Mouse (Mus musculus) heart, embryonic 13.5 days (tissue): ENCODE data around the gene Spp1. TPM values are rescaled to one million over a fixed set of nuclear protein-coding genes. Genes with fewer than 3 reads are reported as not detected.
A peak's percentile ranks its signal among the peaks of the same experiment; 100 is the strongest.
"Not testable (repeated sequence)": the region's sequence is repeated elsewhere in the genome, so short reads cannot be mapped to it uniquely, and the experiment has no call there.

Experiments used
- ATAC-seq: fragments of 200-750 bp; cut with Nextera tagmentation; 2 replicates; pipeline ENCODE4 v1.8.0; 2017; ENCODE audit warnings: moderate TSS enrichment; ENCODE audit not compliant: insufficient number of reproducible peaks, low FRiP score, low TSS enrichment; ENCODE audit errors: extremely low read depth
- H3K27ac ChIP-seq: fragments of 300-500 bp; sonication (generic); replicated peaks from 2 replicates; pipeline ENCODE4 v1.5.1; 2015; ENCODE audit warnings: moderate library complexity, mild to moderate bottlenecking, inconsistent platforms
- H3K27me3 ChIP-seq: fragments of 300-500 bp; sonication (generic); replicated peaks from 2 replicates; pipeline ENCODE4 v1.6.1; 2015; ENCODE audit warnings: mild to moderate bottlenecking, inconsistent platforms
- H3K36me3 ChIP-seq: fragments of 300-500 bp; sonication (generic); 2 replicates; pipeline ENCODE4 v1.6.1; 2015; ENCODE audit warnings: mild to moderate bottlenecking, inconsistent platforms
- H3K4me1 ChIP-seq: fragments of 300-500 bp; sonication (generic); 2 replicates; pipeline ENCODE4 v1.6.1; 2015; ENCODE audit warnings: inconsistent platforms
- H3K4me2 ChIP-seq: fragments of 300-500 bp; sonication (generic); 2 replicates; pipeline ENCODE4 v1.6.1; 2015; ENCODE audit warnings: inconsistent platforms, mild to moderate bottlenecking, moderate library complexity
- H3K4me3 ChIP-seq: fragments of 300-500 bp; sonication (generic); 2 replicates; pipeline ENCODE4 v1.5.1; 2015; ENCODE audit warnings: moderate library complexity, mild to moderate bottlenecking, inconsistent platforms
- H3K9ac ChIP-seq: fragments of 300-500 bp; sonication (generic); 2 replicates; pipeline ENCODE4 v1.6.1; 2015; ENCODE audit warnings: inconsistent platforms, mild to moderate bottlenecking, moderate library complexity
- H3K9me3 ChIP-seq: fragments of 300-500 bp; sonication (generic); 2 replicates; pipeline ENCODE4 v1.6.1; 2016; ENCODE audit warnings: inconsistent platforms
- WGBS: fragments of 180-500 bp; shearing (Covaris S2); methylation state at CpG from one replicate; pipeline ENCODE4 v1.1.7; 2015; ENCODE audit warnings: mixed read lengths; 5-methylcytosine and 5-hydroxymethylcytosine counted together
- polyA plus RNA-seq: library from polyadenylated mRNA; unstranded; fragments of >200 nt; fragmentation: Nextera tagmentation; extraction: Ambion mirVana; gene quantifications from 2 replicates; pipeline ENCODE4 v1.2.1, GENCODE M21; 2015

Gene Spp1
- polyA plus RNA-seq, 1 experiment from 2014 or later: 6.0 TPM

DNA sequence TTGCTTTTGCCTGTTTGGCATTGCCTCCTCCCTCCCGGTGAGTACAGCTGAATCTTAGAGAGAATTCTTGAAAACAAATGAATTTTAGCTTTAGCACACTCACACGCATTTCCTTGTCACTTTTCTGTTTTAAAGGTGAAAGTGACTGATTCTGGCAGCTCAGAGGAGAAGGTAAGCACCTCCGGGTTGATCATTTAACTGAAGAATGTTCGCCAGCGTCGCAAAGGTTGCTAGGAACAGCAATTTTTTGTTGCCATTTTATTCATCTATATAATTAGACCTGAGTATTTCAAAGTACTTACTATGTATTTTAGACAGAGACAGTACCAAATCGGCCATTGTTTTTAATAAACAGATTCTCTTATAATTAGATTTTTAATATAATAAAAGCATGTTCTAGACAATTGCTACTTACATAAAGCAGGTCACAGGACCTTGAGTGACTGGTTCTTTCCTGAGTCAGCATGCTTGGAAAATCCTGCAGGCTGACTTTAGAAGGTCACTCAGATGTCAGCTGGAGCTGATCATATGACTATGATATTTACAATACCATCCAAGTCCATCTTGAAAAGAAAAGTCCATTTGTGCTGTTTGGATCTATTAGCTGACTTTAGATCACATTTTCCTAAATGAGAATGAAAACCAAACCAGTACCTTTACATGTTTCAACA is 1.6 kb downstream of the Spp1 start:
- Histone ChIP-seq H3K4me1 (peaks cover 18% of the 10 kb centered on the region), H3K4me3 (no peak overlapping the region), H3K4me2 (no peak overlapping the region), H3K9ac (no peak overlapping the region), H3K27ac (no peak overlapping the region), H3K27me3 (no peaks in the 10 kb centered on the region), H3K9me3 (no peaks in the 10 kb centered on the region), H3K36me3 (no peaks in the 10 kb centered on the region)
- WGBS: 73% methylated on average over 7 of the region's 7 CpGs
- ATAC-seq: no peak

DNA sequence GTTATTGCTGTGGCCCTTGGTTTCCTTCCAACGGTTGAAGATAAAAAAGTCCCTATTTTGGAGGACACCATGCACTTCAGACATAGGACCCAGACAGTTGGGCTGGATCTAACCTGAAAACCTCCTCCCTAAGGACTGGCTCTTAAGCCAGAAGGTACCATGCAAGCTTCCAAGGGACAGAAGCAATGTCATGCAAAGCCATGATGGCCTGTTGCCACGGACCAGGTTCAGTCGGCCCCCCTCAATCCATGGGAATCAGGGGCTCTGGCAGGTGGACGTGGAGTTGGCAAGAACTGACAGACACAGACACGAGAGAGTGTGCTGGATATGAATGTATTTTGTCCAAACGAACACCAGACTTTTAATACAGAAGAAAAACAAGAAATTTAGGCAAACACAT is 7.5 kb downstream of the Spp1 start:
- H3K9ac ChIP-seq: no peak overlapping the region
- no peak overlapping the region for H3K4me3 ChIP-seq
- WGBS: 66% methylated on average over 6 of the region's 6 CpGs
- no peaks in the 10 kb centered on the region for H3K36me3 ChIP-seq
- no peak overlapping the region for H3K4me2 ChIP-seq
- ATAC-seq: no peak
- no peak overlapping the region for H3K27ac ChIP-seq
- H3K4me1 ChIP-seq: no peaks in the 10 kb centered on the region
- H3K27me3 ChIP-seq: peaks cover 2% of the 10 kb centered on the region; the same call in 1 of the 2 replicates
- H3K9me3 ChIP-seq: no peaks in the 10 kb centered on the region

DNA sequence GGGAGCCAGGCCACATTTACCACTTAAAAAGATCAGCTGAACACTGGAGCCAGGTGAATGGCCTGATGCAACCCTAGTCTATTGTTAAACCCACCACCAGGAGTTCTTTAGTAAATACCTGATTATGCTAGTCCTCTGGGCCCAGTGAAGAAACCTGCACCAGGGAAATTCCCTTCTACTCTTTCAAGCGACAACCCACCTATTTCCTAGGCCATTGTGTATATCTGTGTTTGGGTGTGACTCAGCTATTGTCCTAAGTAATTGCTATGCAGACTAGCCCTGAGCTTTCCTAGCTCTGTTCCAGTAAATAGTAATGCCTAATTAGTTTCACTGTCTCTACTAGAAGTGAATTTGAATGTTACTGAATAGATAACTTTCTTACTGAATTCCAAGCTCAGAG is 7.9 kb downstream of the Spp1 start:
- Histone ChIP-seq H3K4me1 (no peaks in the 10 kb centered on the region), H3K9ac (no peak overlapping the region), H3K27me3 (peaks cover 6% of the 10 kb centered on the region; the same call in 1 of the 2 replicates), H3K27ac (no peak overlapping the region), H3K9me3 (no peaks in the 10 kb centered on the region), H3K4me2 (no peak overlapping the region), H3K4me3 (no peak overlapping the region), H3K36me3 (no peaks in the 10 kb centered on the region)
- ATAC-seq: no peak
- 58% methylated on average over 1 of the region's 1 CpGs for WGBS

DNA sequence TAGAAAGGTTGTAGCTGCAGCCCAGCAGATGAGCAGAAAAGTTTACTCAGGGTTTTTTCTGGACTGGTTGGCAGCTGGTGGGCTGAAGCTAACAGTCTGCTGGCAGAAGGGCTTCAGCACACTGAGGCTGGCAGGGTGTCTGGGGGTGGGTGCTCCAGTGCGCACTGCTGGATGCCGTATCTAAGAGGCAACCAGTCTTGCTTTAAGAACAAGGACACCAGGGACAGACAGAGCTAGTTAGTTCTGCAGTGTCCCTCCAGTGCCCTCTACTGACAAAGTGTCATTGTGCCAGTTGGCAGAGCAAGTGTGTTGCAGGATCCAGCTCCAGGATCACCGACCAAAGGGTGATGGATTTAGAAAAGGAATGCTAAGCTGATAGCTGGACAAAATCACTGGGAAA is 11.2 kb downstream of the Spp1 start:
- no peaks in the 10 kb centered on the region for H3K36me3 ChIP-seq
- no peak overlapping the region for H3K27ac ChIP-seq
- WGBS: 4% methylated on average over 3 of the region's 3 CpGs
- H3K4me2 ChIP-seq: no peak overlapping the region
- no peak overlapping the region for H3K9ac ChIP-seq
- H3K27me3 ChIP-seq: peaks cover 7% of the 10 kb centered on the region; the same call in 1 of the 2 replicates
- peaks cover 2% of the 10 kb centered on the region; the same call in 1 of the 2 replicates for H3K4me1 ChIP-seq
- no peak; the same call in 1 of the 2 replicates for ATAC-seq
- no peaks in the 10 kb centered on the region for H3K9me3 ChIP-seq
- H3K4me3 ChIP-seq: no peak overlapping the region

DNA sequence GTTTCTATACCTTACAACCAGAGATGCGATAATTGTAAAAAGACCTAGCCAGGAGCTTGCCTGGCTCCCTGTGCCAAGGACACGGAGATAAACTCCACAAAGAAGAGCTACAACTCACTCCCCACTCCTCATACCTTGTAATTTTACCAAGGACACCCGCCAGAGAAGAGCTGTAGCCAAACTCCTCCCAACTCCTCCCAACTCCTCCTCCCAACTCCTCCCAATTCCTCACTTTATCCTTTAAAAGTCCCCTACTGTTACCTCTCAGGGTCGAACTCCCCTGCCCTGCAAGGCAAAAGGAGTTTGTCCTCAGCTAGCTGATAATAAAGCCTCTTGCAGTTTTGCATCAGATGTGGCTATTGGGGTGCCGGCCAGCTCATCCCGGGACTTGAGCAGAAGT is 13.4 kb downstream of the Spp1 start:
- ATAC-seq, H3K4me1 ChIP-seq, H3K9me3 ChIP-seq, H3K9ac ChIP-seq, H3K36me3 ChIP-seq, H3K4me3 ChIP-seq, H3K27ac ChIP-seq, H3K4me2 ChIP-seq, H3K27me3 ChIP-seq: not testable (repeated sequence)
- 17% methylated on average over 6 of the region's 6 CpGs for WGBS

DNA sequence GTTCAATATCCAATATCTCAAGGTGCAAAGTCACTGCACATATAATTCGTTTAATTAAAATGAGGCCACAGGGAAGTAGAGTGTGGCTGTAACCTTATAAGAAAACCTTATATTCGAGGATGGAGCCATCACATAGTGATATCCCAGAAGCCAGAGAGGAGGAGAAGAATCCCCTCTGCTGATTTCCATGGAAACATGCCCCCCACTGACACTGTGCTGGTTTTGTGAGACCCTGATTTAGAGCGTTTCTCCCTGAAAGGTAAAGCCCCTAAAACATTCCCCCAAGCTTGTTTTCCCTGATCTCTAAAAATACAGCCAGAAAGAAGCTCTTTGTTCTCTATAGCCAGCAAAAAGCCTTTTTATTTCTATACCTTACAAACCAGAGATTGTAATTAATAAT is 14.6 kb downstream of the Spp1 start:
- Histone ChIP-seq H3K27ac (no peak overlapping the region), H3K36me3 (no peaks in the 10 kb centered on the region), H3K4me3 (no peak overlapping the region), H3K4me1 (peaks cover 2% of the 10 kb centered on the region; the same call in 1 of the 2 replicates), H3K27me3 (peaks cover 7% of the 10 kb centered on the region; the same call in 1 of the 2 replicates), H3K9me3 (no peaks in the 10 kb centered on the region), H3K4me2 (no peak overlapping the region), H3K9ac (no peak overlapping the region)
- no peak for ATAC-seq
- WGBS: 45% methylated on average over 3 of the region's 3 CpGs

DNA sequence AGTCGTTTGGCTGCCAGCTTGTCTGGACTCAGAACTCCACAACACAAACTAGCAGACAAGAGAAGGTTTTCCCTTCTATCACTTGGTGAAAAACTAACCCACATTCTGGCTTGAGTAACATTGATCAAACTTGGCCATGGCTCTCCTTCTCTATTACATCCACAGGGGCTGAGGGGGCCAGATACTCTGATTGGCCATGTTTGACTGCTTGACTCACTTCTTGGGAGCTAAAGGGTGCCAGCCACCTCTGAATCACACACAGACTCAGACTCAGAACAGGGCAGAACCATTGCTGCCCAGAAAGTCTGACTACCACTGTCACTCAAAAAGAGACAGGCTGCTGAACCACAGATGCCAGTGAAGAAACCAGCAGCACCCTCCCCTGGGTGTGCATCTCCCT is 18.2 kb downstream of the Spp1 start:
- 44% methylated on average over 1 of the region's 1 CpGs for WGBS
- Histone ChIP-seq H3K9ac (no peak overlapping the region), H3K36me3 (no peaks in the 10 kb centered on the region), H3K27me3 (no peaks in the 10 kb centered on the region), H3K4me3 (no peak overlapping the region), H3K9me3 (no peaks in the 10 kb centered on the region), H3K4me2 (no peak overlapping the region), H3K27ac (no peak overlapping the region), H3K4me1 (peaks cover 2% of the 10 kb centered on the region; the same call in 1 of the 2 replicates)
- ATAC-seq: no peak

DNA sequence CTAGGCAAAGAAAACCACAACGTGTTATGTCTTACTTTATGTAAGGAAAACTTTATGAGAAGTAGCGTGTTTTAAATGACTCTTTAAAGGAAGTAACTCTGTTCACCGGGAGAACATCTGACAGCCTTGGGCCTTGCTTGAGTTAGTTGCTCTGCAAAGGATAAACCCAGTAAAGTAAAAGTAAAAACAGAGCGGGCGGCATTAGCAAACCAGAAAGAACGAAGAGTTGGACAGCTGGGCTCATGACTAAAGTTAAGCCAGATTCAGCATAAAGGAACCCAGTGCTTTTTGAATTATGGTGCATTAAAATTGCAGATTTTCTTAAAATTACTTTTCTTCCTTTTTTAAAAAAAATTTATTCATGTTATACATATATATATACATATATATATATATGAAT is 19.6 kb downstream of the Spp1 start:
- H3K27me3 ChIP-seq: no peaks in the 10 kb centered on the region
- no peaks in the 10 kb centered on the region for H3K9me3 ChIP-seq
- H3K27ac ChIP-seq: no peak overlapping the region
- no peak overlapping the region for H3K4me2 ChIP-seq
- no peaks in the 10 kb centered on the region for H3K36me3 ChIP-seq
- no peak for ATAC-seq
- H3K9ac ChIP-seq: no peak overlapping the region
- WGBS: 86% methylated on average over 6 of the region's 6 CpGs
- H3K4me3 ChIP-seq: no peak overlapping the region
- peaks cover 9% of the 10 kb centered on the region for H3K4me1 ChIP-seq

DNA sequence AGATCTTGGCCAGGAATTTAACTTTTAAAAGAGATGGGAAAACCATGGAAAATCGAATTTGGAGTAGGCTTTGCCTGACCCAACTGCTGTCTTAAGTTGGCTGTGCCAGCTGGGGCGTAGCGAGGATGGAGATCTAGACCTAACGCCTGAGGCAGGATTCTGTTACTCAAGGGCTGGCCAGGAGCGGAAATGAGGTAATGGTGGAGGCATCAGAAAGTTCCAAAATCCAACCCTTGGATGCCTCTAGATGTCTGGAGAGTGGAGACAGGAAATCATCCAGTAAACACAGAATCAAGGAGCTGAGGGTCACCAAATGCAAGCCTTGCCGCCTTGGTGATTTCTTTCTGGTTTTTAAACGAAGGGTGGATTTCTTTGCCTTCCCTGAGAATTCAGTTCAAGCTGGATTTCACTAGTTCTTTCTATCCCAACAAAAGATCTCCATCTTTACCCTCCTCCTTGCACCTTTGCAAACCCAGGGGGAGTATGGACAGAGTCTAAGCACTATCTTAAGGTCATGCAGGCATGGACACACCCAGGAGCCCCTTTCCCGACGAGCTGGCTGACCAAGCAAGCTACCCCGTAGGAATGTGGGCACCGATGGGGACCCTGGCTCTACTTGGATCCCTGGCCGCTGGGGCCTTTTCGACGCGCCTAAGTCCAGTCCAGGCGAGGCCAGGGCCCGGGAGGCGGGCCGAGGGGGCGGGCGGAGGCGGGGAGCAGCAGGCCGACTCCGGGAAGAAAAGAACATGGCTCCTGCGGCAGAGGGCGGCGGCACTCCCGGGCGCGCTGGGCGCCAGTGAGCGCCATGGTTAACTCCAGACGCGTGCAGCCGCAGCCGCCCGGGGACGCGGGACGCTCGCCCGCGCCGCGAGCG is 24.2 kb downstream of the Spp1 start, which contains the start of gene Pkd2:
Pkd2 (plus strand) TSS at position 619 of the 874 bp plus-strand sequence.
- peak within 1 kb of the TSS; percentile 91 for H3K4me3 ChIP-seq
- peak; percentile 64; the same call in 1 of the 2 replicates for ATAC-seq
- WGBS: 11% methylated on average over 42 of the region's 46 CpGs
- H3K4me1 ChIP-seq: peaks cover 31% of the 10 kb centered on the region
- H3K9ac ChIP-seq: peak within 1 kb of the TSS; percentile 97
- H3K27me3 ChIP-seq: no peaks in the 10 kb centered on the region
- peak within 1 kb of the TSS; percentile 94 for H3K27ac ChIP-seq
- no peaks in the 10 kb centered on the region for H3K9me3 ChIP-seq
- peak within 1 kb of the TSS; percentile 83 for H3K4me2 ChIP-seq
- peaks cover 8% of the 10 kb centered on the region for H3K36me3 ChIP-seq

DNA sequence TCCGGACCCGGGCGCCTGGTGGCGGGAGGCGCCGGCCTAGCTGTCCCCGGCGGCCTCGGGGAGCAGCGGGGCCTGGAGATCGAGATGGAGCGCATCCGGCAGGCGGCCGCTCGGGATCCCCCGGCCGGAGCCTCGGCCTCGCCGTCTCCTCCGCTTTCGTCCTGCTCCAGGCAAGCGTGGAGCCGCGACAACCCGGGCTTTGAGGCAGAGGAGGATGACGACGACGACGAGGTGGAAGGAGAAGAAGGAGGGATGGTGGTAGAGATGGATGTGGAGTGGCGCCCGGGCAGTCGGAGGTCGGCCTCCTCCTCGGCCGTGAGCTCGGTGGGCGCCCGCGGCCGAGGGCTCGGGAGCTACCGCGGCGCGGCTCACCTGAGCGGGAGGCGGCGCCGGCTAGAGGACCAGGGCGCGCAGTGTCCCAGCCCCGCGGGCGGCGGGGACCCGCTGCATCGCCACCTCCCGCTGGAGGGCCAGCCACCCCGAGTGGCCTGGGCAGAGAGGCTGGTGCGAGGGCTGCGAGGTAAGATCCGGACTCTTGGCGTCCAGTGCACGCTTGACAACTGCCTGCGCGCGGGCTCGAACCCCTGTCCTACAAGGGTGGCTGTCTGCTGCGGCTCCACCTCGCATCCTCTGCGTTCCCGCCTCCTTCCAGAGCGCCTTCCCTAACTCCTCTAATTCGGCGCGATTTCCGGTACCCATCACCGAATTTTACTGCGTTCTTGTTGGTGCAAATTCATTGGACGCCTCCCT is 25.0 kb downstream of the Spp1 start:
- peak overlapping the region; percentile 97 for H3K9ac ChIP-seq
- H3K4me3 ChIP-seq: peak overlapping the region; percentile 91
- no peaks in the 10 kb centered on the region for H3K9me3 ChIP-seq
- H3K4me1 ChIP-seq: peaks cover 31% of the 10 kb centered on the region
- ATAC-seq: peak; percentile 40
- peaks cover 15% of the 10 kb centered on the region for H3K36me3 ChIP-seq
- H3K27me3 ChIP-seq: no peaks in the 10 kb centered on the region
- peak overlapping the region; percentile 83 for H3K4me2 ChIP-seq
- peak overlapping the region; percentile 94 for H3K27ac ChIP-seq
- WGBS: 1% methylated on average over 66 of the region's 82 CpGs

DNA sequence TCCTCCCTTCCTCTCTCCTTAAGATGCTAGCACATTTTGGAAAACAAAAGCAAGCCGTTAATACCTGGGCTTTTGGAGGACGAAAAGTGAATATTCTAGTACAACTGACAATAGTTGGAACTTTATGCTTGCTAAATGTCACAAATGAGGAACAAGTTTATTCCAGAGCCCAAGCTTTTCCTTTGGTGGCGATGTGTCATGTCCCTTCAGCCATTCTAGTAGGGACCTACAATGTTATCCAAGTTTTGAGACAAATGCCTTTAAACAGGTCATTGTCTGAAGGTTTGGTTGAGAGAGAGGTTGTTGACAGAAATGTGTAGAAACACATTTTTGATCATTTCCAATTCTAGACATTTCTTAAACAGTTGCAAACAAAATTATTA is 25.5 kb downstream of the Spp1 start:
- peak overlapping the region; percentile 97 for H3K9ac ChIP-seq
- no peaks in the 10 kb centered on the region for H3K9me3 ChIP-seq
- WGBS: 27% methylated on average over 3 of the region's 3 CpGs
- ATAC-seq: no peak
- no peaks in the 10 kb centered on the region for H3K27me3 ChIP-seq
- peak overlapping the region; percentile 83 for H3K4me2 ChIP-seq
- peak overlapping the region; percentile 94 for H3K27ac ChIP-seq
- peak overlapping the region; percentile 91 for H3K4me3 ChIP-seq
- peaks cover 31% of the 10 kb centered on the region for H3K4me1 ChIP-seq
- peaks cover 20% of the 10 kb centered on the region for H3K36me3 ChIP-seq
